Mouse (Mus musculus) myocyte (in vitro differentiated cells): Measurements from ENCODE around the gene Atp7b. TPM values are rescaled to one million over a fixed set of nuclear protein-coding genes. Genes with fewer than 3 reads are reported as not detected.

ENCODE experiments used
- H3K27me3 ChIP-seq: one replicate; pipeline ENCODE4 v1.6.1; 2011; ENCODE audit not compliant: control insufficient read depth, insufficient read depth, insufficient read length
- H3K36me3 ChIP-seq: one replicate; pipeline ENCODE4 v1.6.1; 2011; ENCODE audit not compliant: control insufficient read depth, insufficient read depth
- H3K4me2 ChIP-seq: one replicate; pipeline ENCODE4 v1.6.1; 2011; ENCODE audit warnings: low read depth, control low read depth
- H3K4me3 ChIP-seq: one replicate; pipeline ENCODE4 v1.5.1; 2011; ENCODE audit warnings: mild to moderate bottlenecking, control low read depth, moderate library complexity
- H3K79me2 ChIP-seq: one replicate; pipeline ENCODE4 v1.6.1; 2011; ENCODE audit not compliant: control insufficient read depth, insufficient read depth
- H3ac ChIP-seq: one replicate; pipeline ENCODE4 v1.6.1; 2011; ENCODE audit not compliant: control insufficient read depth, insufficient read length
- CEBPB ChIP-seq: IDR thresholded peaks from 2 replicates; pipeline ENCODE4 v1.6.1; 2011; ENCODE audit warnings: mild to moderate bottlenecking, moderate library complexity; ENCODE audit not compliant: poor library complexity, insufficient read depth, severe bottlenecking
- E2F4 ChIP-seq: IDR thresholded peaks from one replicate; pipeline ENCODE4 v1.6.1; 2011; ENCODE audit warnings: mild to moderate bottlenecking, control low read depth, moderate library complexity; ENCODE audit not compliant: insufficient read depth
- MAX ChIP-seq: IDR thresholded peaks from one replicate; pipeline ENCODE4 v1.6.1; 2011; ENCODE audit warnings: low read depth, mild to moderate bottlenecking, control low read depth
- MYOD1 ChIP-seq, 3 experiments: IDR thresholded peaks; one replicate each; pipeline ENCODE4 v1.6.1; 2011; ENCODE audit warnings: control low read depth in 2 of 3, low read depth in 2 of 3, mild to moderate bottlenecking in 2 of 3, moderate library complexity in 1 of 3; ENCODE audit not compliant: insufficient read length in 2 of 3, control insufficient read depth in 1 of 3
- MYOG ChIP-seq, 3 experiments: IDR thresholded peaks; one replicate each; pipeline ENCODE4 v1.6.1; 2011; ENCODE audit warnings: control low read depth in 2 of 3, low read depth in 2 of 3, mild to moderate bottlenecking in 2 of 3; ENCODE audit not compliant: insufficient read length in 2 of 3, control insufficient read depth in 1 of 3, insufficient read depth in 1 of 3
- POLR2A ChIP-seq: IDR thresholded peaks from one replicate; pipeline ENCODE4 v1.6.1; 2011; ENCODE audit warnings: low read depth, mild to moderate bottlenecking, control low read depth, moderate library complexity; ENCODE audit not compliant: insufficient read length
- POLR2AphosphoS2 ChIP-seq: IDR thresholded peaks from one replicate; pipeline ENCODE4 v1.6.1; 2011; ENCODE audit warnings: low read depth, control low read depth; ENCODE audit not compliant: insufficient read length
- REST ChIP-seq: IDR thresholded peaks from one replicate; pipeline ENCODE4 v1.6.1; 2011; ENCODE audit warnings: mild to moderate bottlenecking, control low read depth, moderate library complexity; ENCODE audit not compliant: insufficient read depth, insufficient read length
- SRF ChIP-seq: IDR thresholded peaks from one replicate; pipeline ENCODE4 v1.6.1; 2011; ENCODE audit warnings: low read depth; ENCODE audit not compliant: control insufficient read depth, insufficient read length
- TCF12 ChIP-seq: IDR thresholded peaks from one replicate; pipeline ENCODE4 v1.6.1; 2011; ENCODE audit warnings: mild to moderate bottlenecking, control low read depth; ENCODE audit not compliant: poor library complexity, insufficient read depth, severe bottlenecking
- TCF3 ChIP-seq: IDR thresholded peaks from one replicate; pipeline ENCODE4 v1.6.1; 2011; ENCODE audit warnings: low read depth, control low read depth; ENCODE audit not compliant: insufficient read length
- USF1 ChIP-seq: IDR thresholded peaks from one replicate; pipeline ENCODE4 v1.6.1; 2011; ENCODE audit warnings: low read depth, mild to moderate bottlenecking, control low read depth, moderate library complexity
- polyA plus RNA-seq: library from polyadenylated mRNA; unstranded; fragments of >200 nt; fragmentation: generic; extraction: Trizol; gene quantifications from one replicate; pipeline ENCODE4 v1.2.1, GENCODE M21; 2012; ENCODE audit warnings: missing spikeins

Gene Atp7b
- polyA plus RNA-seq, 1 experiment: 0.05 TPM

- Histone ChIP-seq H3K4me3 (no peak overlapping the region), H3K4me2 (no peak overlapping the region), H3ac (no peak overlapping the region), H3K27me3 (peaks cover 12% of the 10 kb centered on the region), H3K79me2 (no peaks in the 10 kb centered on the region), H3K36me3 (no peaks in the 10 kb centered on the region)
- TF ChIP-seq TCF12 (no peak), REST (no peak), CEBPB (no peak), POLR2A (no peak), E2F4 (no peak), TCF3 (no peak), MAX (no peak), POLR2AphosphoS2 (no peak), USF1 (no peak)
Observed at GRCm38 (mm10) chr8:22017731-22018130, 42.4 kb downstream of the Atp7b start.

GRCm38 (mm10) chr8:22013034-22013707, 46.9 kb downstream of the Atp7b start:
- Histone ChIP-seq H3K79me2 (no peaks in the 10 kb centered on the region), H3ac (no peak overlapping the region), H3K4me2 (no peak overlapping the region), H3K36me3 (no peaks in the 10 kb centered on the region), H3K4me3 (no peak overlapping the region), H3K27me3 (peaks cover 8% of the 10 kb centered on the region)
- no peak for TF ChIP-seq E2F4
- no peak for TF ChIP-seq REST
- TF ChIP-seq POLR2AphosphoS2: no peak
- no peak for TF ChIP-seq CEBPB
- no peak for TF ChIP-seq POLR2A
- no peak for TF ChIP-seq MYOG (IDR thresholded peaks at IDR 0.05; ENCODE audit: control insufficient read depth in 1 of 3, insufficient read depth in 1 of 3, insufficient read length in 2 of 3, low read depth in 2 of 3)
- TF ChIP-seq MYOD1 (IDR thresholded peaks at IDR 0.05; ENCODE audit: control insufficient read depth in 1 of 3, insufficient read length in 2 of 3, low read depth in 2 of 3): no peak
- no peak for TF ChIP-seq SRF
- no peak for TF ChIP-seq TCF3
- no peak for TF ChIP-seq MAX
- no peak for TF ChIP-seq TCF12
- TF ChIP-seq USF1: no peak

GRCm38 (mm10) chr8:22009403-22009802, 50.7 kb downstream of the Atp7b start:
- TF ChIP-seq CEBPB: no peak
- no peak for TF ChIP-seq E2F4
- no peak for TF ChIP-seq TCF3
- no peak for TF ChIP-seq MYOG (IDR thresholded peaks at IDR 0.05; ENCODE audit: control insufficient read depth in 1 of 3, insufficient read depth in 1 of 3, insufficient read length in 2 of 3, low read depth in 2 of 3)
- TF ChIP-seq TCF12: no peak
- no peak for TF ChIP-seq USF1
- no peak for TF ChIP-seq SRF
- TF ChIP-seq POLR2A: no peak
- TF ChIP-seq MAX: no peak
- no peak for TF ChIP-seq POLR2AphosphoS2
- TF ChIP-seq MYOD1 (IDR thresholded peaks at IDR 0.05; ENCODE audit: control insufficient read depth in 1 of 3, insufficient read length in 2 of 3, low read depth in 2 of 3): no peak
- no peak for TF ChIP-seq REST
- no peaks in the 10 kb centered on the region for H3K27me3 ChIP-seq

DNA sequence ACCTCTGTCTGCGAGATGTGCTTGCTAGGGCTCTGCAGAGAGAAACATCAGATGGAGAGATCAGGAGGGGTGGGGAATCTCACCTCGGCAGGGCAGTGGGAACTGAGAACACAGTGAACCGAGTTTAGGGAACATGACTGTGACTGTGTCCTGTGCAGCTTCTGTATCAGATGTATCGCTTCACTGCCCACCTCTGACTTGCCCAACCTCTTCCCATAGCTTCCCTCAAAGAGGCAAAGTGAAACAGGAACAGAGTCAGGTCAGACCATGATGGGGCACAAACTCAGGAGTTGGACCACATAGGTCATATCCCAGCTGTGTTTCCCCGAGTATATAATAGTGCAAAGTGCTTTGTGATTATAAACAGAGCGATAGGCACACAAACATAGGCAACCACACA, 53.7 kb downstream of the Atp7b start:
- H3K36me3 ChIP-seq: no peaks in the 10 kb centered on the region
- no peak overlapping the region for H3ac ChIP-seq
- H3K27me3 ChIP-seq: no peaks in the 10 kb centered on the region
- no peak overlapping the region for H3K4me2 ChIP-seq
- H3K4me3 ChIP-seq: no peak overlapping the region
- no peaks in the 10 kb centered on the region for H3K79me2 ChIP-seq
- TF ChIP-seq POLR2A: no peak
- no peak for TF ChIP-seq REST
- TF ChIP-seq POLR2AphosphoS2: no peak
- no peak for TF ChIP-seq USF1
- no peak for TF ChIP-seq MAX
- no peak for TF ChIP-seq MYOD1 (IDR thresholded peaks at IDR 0.05; ENCODE audit: control insufficient read depth in 1 of 3, insufficient read length in 2 of 3, low read depth in 2 of 3)
- no peak for TF ChIP-seq CEBPB
- TF ChIP-seq MYOG (IDR thresholded peaks at IDR 0.05; ENCODE audit: control insufficient read depth in 1 of 3, insufficient read depth in 1 of 3, insufficient read length in 2 of 3, low read depth in 2 of 3): no peak
- TF ChIP-seq TCF12: no peak
- no peak for TF ChIP-seq SRF
- TF ChIP-seq E2F4: no peak

More at GRCm38 (mm10) chr8:22009403-22009802, 50.7 kb downstream of the Atp7b start:
- Histone ChIP-seq H3ac (no peak overlapping the region), H3K4me2 (no peak overlapping the region), H3K79me2 (no peaks in the 10 kb centered on the region), H3K36me3 (no peaks in the 10 kb centered on the region), H3K4me3 (no peak overlapping the region)
